Mouse (Mus musculus): ENCODE results near the gene Irgc1. TPM values are rescaled to one million over a fixed set of nuclear protein-coding genes. Genes with fewer than 3 reads are reported as not detected.
A peak's percentile ranks its signal among the peaks of the same experiment; 100 is the strongest.

Irgc1 gene
- polyA plus RNA-seq, 1 experiment from 2014 or later = not detected

DNA sequence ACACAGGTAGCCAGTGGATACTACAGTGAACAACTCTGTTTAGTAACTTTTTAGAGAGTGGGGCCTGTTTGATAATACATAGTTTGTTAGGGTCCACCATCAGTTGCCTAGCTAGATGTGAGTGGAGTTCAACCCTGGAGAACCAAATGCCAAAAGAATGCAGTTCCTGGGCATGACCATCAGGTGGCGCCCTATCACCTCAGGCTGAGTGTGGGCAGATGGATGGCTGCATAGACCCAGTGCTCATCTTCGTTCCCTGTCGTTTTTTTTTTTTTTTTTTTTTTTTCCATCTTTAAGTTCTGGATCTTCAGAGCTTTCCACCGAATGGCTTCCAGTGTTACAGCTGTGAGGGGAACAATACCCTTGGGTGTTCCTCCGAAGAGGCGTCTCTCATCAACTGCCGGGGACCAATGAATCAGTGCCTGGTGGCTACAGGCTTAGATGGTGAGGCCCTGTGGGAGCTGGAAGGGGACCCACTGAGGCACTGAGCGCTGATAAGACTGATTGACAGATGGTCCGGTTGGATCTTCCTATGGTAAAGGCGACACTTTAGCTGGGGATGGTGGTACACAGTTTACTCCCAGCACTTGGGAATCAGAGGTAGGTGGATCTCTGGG lies 21.9 kb upstream of the Irgc1 start:
- Histone ChIP-seq H3K9ac (ENCODE audit: low read depth, low read length) (no peak overlapping the region), H3K4me3 (ENCODE audit: low read depth, low read length) (no peak overlapping the region), H3K36me3 (ENCODE audit: control insufficient read depth, insufficient read depth) (no peaks in the 10 kb centered on the region), H3K27ac (ENCODE audit: low read depth, low read length) (no peak overlapping the region), H3K4me2 (replicated peaks; ENCODE audit: low read depth) (no peak overlapping the region), H3K27me3 (replicated peaks; ENCODE audit: control insufficient read depth, insufficient read depth, low read length) (no peaks in the 10 kb centered on the region), H3K9me3 (ENCODE audit: control insufficient read depth) (no peaks in the 10 kb centered on the region), H3K4me1 (replicated peaks; ENCODE audit: control insufficient read depth, insufficient read depth, low read length) (no peaks in the 10 kb centered on the region)
- ATAC-seq = no peak
- WGBS = 57% methylated on average over 10 of the region's 10 CpGs
- TF ChIP-seq CTCF (IDR thresholded peaks at IDR 0.05; ENCODE audit: low read depth) = peak; percentile 92

DNA sequence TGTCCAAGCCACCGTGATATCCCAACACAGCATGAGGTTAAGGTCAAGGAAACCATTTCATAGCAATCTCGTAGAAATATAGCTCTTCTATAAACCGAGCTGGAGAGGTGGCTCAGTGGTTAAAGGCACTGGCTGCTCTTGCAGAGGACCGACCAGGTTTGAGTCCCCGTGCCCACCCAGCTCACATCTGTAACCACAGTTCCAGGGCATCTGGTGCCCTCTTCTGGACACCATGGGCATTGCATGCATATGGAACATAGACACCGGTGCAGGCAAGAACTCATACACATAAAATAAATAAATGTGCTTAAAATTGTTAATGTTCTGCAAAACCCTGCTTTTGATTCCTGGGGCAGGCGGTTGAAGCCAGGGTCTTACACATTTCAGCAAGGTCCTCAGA lies 20.8 kb upstream of the Irgc1 start:
- no peaks in the 10 kb centered on the region for H3K9me3 ChIP-seq (ENCODE audit: control insufficient read depth)
- peak; percentile 78 for TF ChIP-seq CTCF (IDR thresholded peaks at IDR 0.05; ENCODE audit: low read depth)
- no peak overlapping the region for H3K4me2 ChIP-seq (replicated peaks; ENCODE audit: low read depth)
- H3K27ac ChIP-seq (ENCODE audit: low read depth, low read length) = no peak overlapping the region
- no peak overlapping the region for H3K4me3 ChIP-seq (ENCODE audit: low read depth, low read length)
- H3K27me3 ChIP-seq (replicated peaks; ENCODE audit: control insufficient read depth, insufficient read depth, low read length) = no peaks in the 10 kb centered on the region
- no peak overlapping the region for H3K9ac ChIP-seq (ENCODE audit: low read depth, low read length)
- 83% methylated on average over 7 of the region's 7 CpGs for WGBS
- no peaks in the 10 kb centered on the region for H3K36me3 ChIP-seq (ENCODE audit: control insufficient read depth, insufficient read depth)
- ATAC-seq = no peak
- no peaks in the 10 kb centered on the region for H3K4me1 ChIP-seq (replicated peaks; ENCODE audit: control insufficient read depth, insufficient read depth, low read length)

DNA sequence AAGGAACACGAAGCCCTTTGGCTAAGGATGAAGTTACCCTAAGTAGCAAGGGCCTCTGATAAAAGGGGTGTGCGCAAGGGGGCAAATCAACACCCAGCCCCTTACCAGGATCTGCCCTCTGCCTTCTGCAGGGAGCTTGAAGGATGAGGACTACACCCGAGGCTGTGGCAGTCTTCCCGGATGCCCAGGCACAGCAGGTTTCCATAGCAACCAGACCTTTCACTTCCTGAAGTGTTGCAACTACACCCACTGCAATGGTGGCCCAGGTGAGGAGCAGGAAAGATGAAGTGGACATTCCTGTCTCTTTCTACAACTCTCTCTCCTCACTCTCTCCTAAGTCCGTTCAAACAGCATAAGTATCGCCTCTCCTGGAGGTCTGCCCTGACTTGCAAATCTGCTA lies 20.3 kb upstream of the Irgc1 start:
- no peak overlapping the region for H3K4me3 ChIP-seq (ENCODE audit: low read depth, low read length)
- TF ChIP-seq CTCF (IDR thresholded peaks at IDR 0.05; ENCODE audit: low read depth) = no peak
- H3K9me3 ChIP-seq (ENCODE audit: control insufficient read depth) = no peaks in the 10 kb centered on the region
- H3K4me1 ChIP-seq (replicated peaks; ENCODE audit: control insufficient read depth, insufficient read depth, low read length) = no peaks in the 10 kb centered on the region
- H3K27me3 ChIP-seq (replicated peaks; ENCODE audit: control insufficient read depth, insufficient read depth, low read length) = no peaks in the 10 kb centered on the region
- no peak overlapping the region for H3K27ac ChIP-seq (ENCODE audit: low read depth, low read length)
- 70% methylated on average over 6 of the region's 6 CpGs for WGBS
- ATAC-seq = no peak
- H3K4me2 ChIP-seq (replicated peaks; ENCODE audit: low read depth) = no peak overlapping the region
- no peaks in the 10 kb centered on the region for H3K36me3 ChIP-seq (ENCODE audit: control insufficient read depth, insufficient read depth)
- no peak overlapping the region for H3K9ac ChIP-seq (ENCODE audit: low read depth, low read length)

DNA sequence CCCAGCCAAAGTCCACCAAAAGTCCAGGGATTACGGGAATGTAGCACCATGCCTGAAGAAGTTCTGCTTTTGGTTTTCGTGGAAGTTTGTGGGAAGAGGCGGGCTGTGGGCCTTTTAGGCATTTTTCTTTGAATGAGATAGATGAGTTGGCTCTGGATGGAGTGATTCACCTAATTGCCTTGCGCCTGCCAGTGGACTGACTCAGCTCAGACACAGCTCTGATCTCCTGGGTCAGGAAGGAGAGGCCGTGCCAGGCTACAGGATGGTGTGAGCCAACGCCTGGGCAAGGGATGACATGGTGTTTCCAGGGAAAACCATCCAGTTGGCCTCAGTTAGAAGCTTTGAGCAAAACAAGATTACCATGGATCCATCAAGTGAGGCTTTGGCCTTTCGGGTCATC lies 18.3 kb upstream of the Irgc1 start:
- Histone ChIP-seq H3K36me3 (ENCODE audit: control insufficient read depth, insufficient read depth) (peaks cover 8% of the 10 kb centered on the region; the same call in 1 of the 2 replicates), H3K27me3 (replicated peaks; ENCODE audit: control insufficient read depth, insufficient read depth, low read length) (no peaks in the 10 kb centered on the region), H3K4me1 (replicated peaks; ENCODE audit: control insufficient read depth, insufficient read depth, low read length) (no peaks in the 10 kb centered on the region), H3K4me2 (replicated peaks; ENCODE audit: low read depth) (no peak overlapping the region), H3K27ac (ENCODE audit: low read depth, low read length) (no peak overlapping the region), H3K9ac (ENCODE audit: low read depth, low read length) (no peak overlapping the region), H3K4me3 (ENCODE audit: low read depth, low read length) (no peak overlapping the region), H3K9me3 (ENCODE audit: control insufficient read depth) (no peaks in the 10 kb centered on the region)
- WGBS = 94% methylated on average over 7 of the region's 7 CpGs
- no peak for ATAC-seq
- no peak for TF ChIP-seq CTCF (IDR thresholded peaks at IDR 0.05; ENCODE audit: low read depth)

DNA sequence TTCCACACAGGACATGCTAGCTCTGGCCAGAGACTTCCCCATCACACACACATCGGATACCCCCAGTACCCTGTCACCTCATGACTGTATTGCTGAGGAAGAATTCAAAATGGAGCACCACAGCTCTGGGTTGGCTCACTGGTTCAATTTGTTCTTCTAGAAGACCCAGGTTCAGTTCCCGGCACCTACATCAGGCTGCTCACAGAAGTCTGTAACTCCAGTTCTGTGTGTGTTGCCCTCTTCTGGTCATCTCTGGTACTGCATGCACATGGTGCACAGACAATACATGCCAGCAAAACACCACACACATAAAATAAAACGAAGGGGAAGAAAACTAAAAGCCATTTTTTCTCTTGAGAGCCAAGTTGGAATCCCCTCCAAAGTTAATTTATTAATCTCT lies 17.0 kb upstream of the Irgc1 start:
- Histone ChIP-seq H3K27me3 (replicated peaks; ENCODE audit: control insufficient read depth, insufficient read depth, low read length) (no peaks in the 10 kb centered on the region), H3K4me3 (ENCODE audit: low read depth, low read length) (no peak overlapping the region), H3K4me2 (replicated peaks; ENCODE audit: low read depth) (no peak overlapping the region), H3K27ac (ENCODE audit: low read depth, low read length) (no peak overlapping the region), H3K4me1 (replicated peaks; ENCODE audit: control insufficient read depth, insufficient read depth, low read length) (no peaks in the 10 kb centered on the region), H3K36me3 (ENCODE audit: control insufficient read depth, insufficient read depth) (peaks cover 8% of the 10 kb centered on the region; the same call in 1 of the 2 replicates), H3K9me3 (ENCODE audit: control insufficient read depth) (no peaks in the 10 kb centered on the region), H3K9ac (ENCODE audit: low read depth, low read length) (no peak overlapping the region)
- 88% methylated on average over 3 of the region's 3 CpGs for WGBS
- no peak for ATAC-seq
- peak; percentile 64 for TF ChIP-seq CTCF (IDR thresholded peaks at IDR 0.05; ENCODE audit: low read depth)

DNA sequence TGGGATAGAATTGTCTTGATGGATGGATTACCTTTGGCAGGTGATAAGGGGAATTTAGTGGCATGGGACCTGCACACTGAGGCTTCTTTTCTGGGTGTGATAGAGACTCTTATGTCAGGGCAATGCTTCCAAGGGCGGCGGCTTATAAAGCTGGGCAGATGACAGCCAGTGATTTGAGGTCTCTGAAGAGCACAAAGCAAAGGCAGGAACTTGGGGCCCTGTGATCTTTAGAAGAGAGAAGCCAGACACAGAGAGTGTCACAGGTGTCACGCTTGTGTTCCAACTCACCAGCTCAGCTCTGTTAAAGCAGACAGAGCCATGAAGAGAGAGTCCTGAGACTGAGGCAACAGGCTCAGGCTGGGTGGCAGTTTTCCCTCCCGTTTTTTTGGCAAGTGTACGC lies 15.8 kb upstream of the Irgc1 start:
- Histone ChIP-seq H3K27ac (ENCODE audit: low read depth, low read length) (no peak overlapping the region), H3K4me1 (replicated peaks; ENCODE audit: control insufficient read depth, insufficient read depth, low read length) (no peaks in the 10 kb centered on the region), H3K4me3 (ENCODE audit: low read depth, low read length) (no peak overlapping the region), H3K36me3 (ENCODE audit: control insufficient read depth, insufficient read depth) (peaks cover 8% of the 10 kb centered on the region; the same call in 1 of the 2 replicates), H3K9me3 (ENCODE audit: control insufficient read depth) (no peaks in the 10 kb centered on the region), H3K4me2 (replicated peaks; ENCODE audit: low read depth) (no peak overlapping the region), H3K27me3 (replicated peaks; ENCODE audit: control insufficient read depth, insufficient read depth, low read length) (no peaks in the 10 kb centered on the region), H3K9ac (ENCODE audit: low read depth, low read length) (no peak overlapping the region)
- TF ChIP-seq CTCF (IDR thresholded peaks at IDR 0.05; ENCODE audit: low read depth) = no peak
- no peak for ATAC-seq
- 87% methylated on average over 5 of the region's 5 CpGs for WGBS

All from intestine, postnatal 0 days (tissue).